Mouse (Mus musculus) adrenal gland, postnatal 36 days (tissue): Measurements from ENCODE around the gene Cdkl4. TPM values are rescaled to one million over a fixed set of nuclear protein-coding genes. Genes with fewer than 3 reads are reported as not detected.
"Not testable (repeated sequence)": the region's sequence is repeated elsewhere in the genome, so short reads cannot be mapped to it uniquely, and the experiment has no call there.

Experiments
- DNase-seq, 2 experiments: peaks; one replicate each; pipeline ENCODE4 v3.0.0; 2021; ENCODE audit warnings: mixed read lengths in 1 of 2
- long read RNA-seq, 2 experiments: library from polyadenylated mRNA; stranded (forward); transcript quantifications; one replicate each; pipeline ENCODE4 v2.0.0; 2021; ENCODE audit warnings: borderline sequencing depth in 2 of 2
- total RNA-seq, 2 experiments: library from RNA; stranded (reverse); gene quantifications; 2 replicates each; pipeline ENCODE4 v1.2.3; 2021

Cdkl4 gene
- under 1 TPM in 1 of 2 experiments, not detected in 1; 0.20 TPM for total RNA-seq
- long read RNA-seq, experiment 1 = 0 reads
- long read RNA-seq, experiment 2 = 0 reads

GRCm38 (mm10) chr17:80577639-80578038 lies at the start of gene Cdkl4:
Gene Cdkl4, minus strand, starts transcription at chr17:80577813.
- DNase-seq = no peak

GRCm38 (mm10) chr17:80624979-80625378 lies 47.4 kb upstream of the Cdkl4 start:
- DNase-seq = no peak

GRCm38 (mm10) chr17:80621691-80622090 lies 44.1 kb upstream of the Cdkl4 start:
- no peak for DNase-seq

GRCm38 (mm10) chr17:80620786-80621423 lies 43.3 kb upstream of the Cdkl4 start:
- DNase-seq = peak; percentile 64 to 77

GRCm38 (mm10) chr17:80619556-80619955 lies 41.9 kb upstream of the Cdkl4 start:
- DNase-seq = no peak

GRCm38 (mm10) chr17:80618890-80619289 lies 41.3 kb upstream of the Cdkl4 start:
- DNase-seq = no peak

- DNase-seq = no peak
These were observed 26.2 kb upstream of the Cdkl4 start for GRCm38 (mm10) chr17:80603806-80604205.

- DNase-seq = no peak
These were observed 25.5 kb upstream of the Cdkl4 start for GRCm38 (mm10) chr17:80603079-80603625.

- DNase-seq = peak; percentile 39 to 47
These were observed 23.8 kb upstream of the Cdkl4 start for GRCm38 (mm10) chr17:80601371-80601770.

- no peak for DNase-seq
These were observed 5.4 kb upstream of the Cdkl4 start for GRCm38 (mm10) chr17:80583051-80583450.

- DNase-seq = no peak
These were observed 2.3 kb upstream of the Cdkl4 start for GRCm38 (mm10) chr17:80579901-80580300.

- DNase-seq = no peak
These were observed 1.5 kb upstream of the Cdkl4 start for GRCm38 (mm10) chr17:80579089-80579488.

GRCm38 (mm10) chr17:80578041-80578440 lies 428 bp upstream of the Cdkl4 start:
- DNase-seq = no peak

GRCm38 (mm10) chr17:80577214-80577613 lies 399 bp downstream of the Cdkl4 start:
- DNase-seq = peak; percentile 74 to 76

- DNase-seq = no peak
These were observed 2.6 kb downstream of the Cdkl4 start for GRCm38 (mm10) chr17:80575008-80575407.

- no peak for DNase-seq
These were observed 3.1 kb downstream of the Cdkl4 start for GRCm38 (mm10) chr17:80574471-80574965.

GRCm38 (mm10) chr17:80572187-80572935 lies 5.3 kb downstream of the Cdkl4 start:
- DNase-seq = no peak

GRCm38 (mm10) chr17:80571460-80571859 lies 6.2 kb downstream of the Cdkl4 start:
- DNase-seq = no peak

- not testable (repeated sequence) for DNase-seq
These were observed 7.9 kb downstream of the Cdkl4 start for GRCm38 (mm10) chr17:80569718-80570117.

- no peak for DNase-seq
These were observed 8.6 kb downstream of the Cdkl4 start for GRCm38 (mm10) chr17:80568842-80569601.

- no peak for DNase-seq
These were observed 9.2 kb downstream of the Cdkl4 start for GRCm38 (mm10) chr17:80568441-80568840.

- no peak for DNase-seq
These were observed 13.0 kb downstream of the Cdkl4 start for GRCm38 (mm10) chr17:80564611-80564924.
